Mouse (Mus musculus) heart, embryonic 10.5 days (tissue): ENCODE data around the gene Caskin1. TPM values are rescaled to one million over a fixed set of nuclear protein-coding genes. Genes with fewer than 3 reads are reported as not detected.

ENCODE experiments used
- DNase-seq: peaks from one replicate; pipeline ENCODE4 v3.0.0-alpha.2; 2017; ENCODE audit warnings: low spot score
- H3K27ac ChIP-seq: fragments of 300-500 bp; sonication (generic); 2 replicates; pipeline ENCODE4 v1.5.1; 2016; ENCODE audit warnings: mild to moderate bottlenecking
- H3K27me3 ChIP-seq: fragments of 300-500 bp; sonication (generic); 2 replicates; pipeline ENCODE4 v1.6.1; 2016; ENCODE audit warnings: mild to moderate bottlenecking; ENCODE audit not compliant: poor library complexity, insufficient read depth, severe bottlenecking
- H3K36me3 ChIP-seq: fragments of 300-500 bp; sonication (generic); 2 replicates; pipeline ENCODE4 v1.6.1; 2016; ENCODE audit warnings: mild to moderate bottlenecking, moderate library complexity
- H3K4me1 ChIP-seq: fragments of 300-500 bp; sonication (generic); 2 replicates; pipeline ENCODE4 v1.6.1; 2016; ENCODE audit warnings: mild to moderate bottlenecking
- H3K4me3 ChIP-seq: fragments of 300-500 bp; sonication (generic); 2 replicates; pipeline ENCODE4 v1.5.1; 2016; ENCODE audit warnings: mild to moderate bottlenecking, moderate library complexity
- H3K9me3 ChIP-seq: fragments of 300-500 bp; sonication (generic); 2 replicates; pipeline ENCODE4 v1.6.1; 2016; ENCODE audit warnings: mild to moderate bottlenecking, moderate library complexity
- WGBS: fragments of 180-500 bp; shearing (Covaris S2); methylation state at CpG from one replicate; pipeline ENCODE4 v1.1.7; 2016; 5-methylcytosine and 5-hydroxymethylcytosine counted together
- polyA plus RNA-seq: library from polyadenylated mRNA; unstranded; fragments of >200 nt; fragmentation: Nextera tagmentation; extraction: Ambion mirVana; gene quantifications from 2 replicates; pipeline ENCODE4 v1.2.1, GENCODE M21; 2016

Caskin1 gene
- polyA plus RNA-seq, 1 experiment from 2014 or later: 1.4 TPM

DNA sequence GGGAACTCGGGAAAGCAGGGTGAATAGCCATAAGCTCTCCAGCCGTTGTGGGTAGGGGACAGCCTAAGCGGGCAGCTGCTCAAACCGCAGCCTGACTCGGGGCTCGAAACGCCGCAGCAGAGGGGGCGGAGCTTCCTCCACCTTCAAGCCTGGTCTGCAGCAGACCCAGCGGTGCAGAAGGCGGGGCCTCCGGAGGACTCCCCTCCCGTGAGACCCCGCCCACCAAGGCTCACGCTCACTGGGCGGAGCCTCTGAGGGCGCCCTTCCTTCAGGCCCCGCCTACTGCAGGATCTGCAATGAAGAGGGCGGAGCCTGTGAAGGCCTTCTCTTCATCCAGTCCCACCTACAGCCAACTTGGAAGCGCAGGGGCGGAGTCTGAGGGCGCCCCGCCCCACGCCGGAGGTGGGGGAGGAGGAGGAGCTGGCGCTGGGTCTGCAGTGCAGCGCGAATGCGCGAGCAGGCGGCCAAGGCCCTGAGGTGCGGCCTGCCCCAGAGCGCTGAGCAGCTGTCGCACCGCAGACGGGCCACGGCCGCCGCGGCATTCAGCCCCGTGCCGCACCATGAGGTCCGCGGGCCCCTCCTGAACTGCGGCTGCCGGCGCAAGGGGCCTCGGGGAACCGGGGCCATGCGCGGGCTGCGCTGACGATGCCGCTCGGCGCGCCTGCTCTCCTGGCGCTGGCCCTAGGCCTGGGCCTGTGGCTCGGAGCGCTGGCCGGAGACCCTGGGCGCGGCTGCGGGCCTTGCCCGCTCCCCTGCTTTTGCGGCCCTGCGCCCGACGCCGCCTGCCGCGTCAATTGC, 61.4 kb downstream of the Caskin1 start, which contains the start of gene Pkd1:
Gene Pkd1, plus strand, starts transcription at position 217 of the 798 bp plus-strand sequence.
- H3K9me3 ChIP-seq: no peaks in the 10 kb centered on the region
- H3K27me3 ChIP-seq: peaks cover 20% of the 10 kb centered on the region
- peaks cover 4% of the 10 kb centered on the region for H3K36me3 ChIP-seq
- peak within 1 kb of the TSS; percentile 97 for H3K27ac ChIP-seq
- H3K4me3 ChIP-seq: peak within 1 kb of the TSS; percentile 86
- peaks cover 23% of the 10 kb centered on the region for H3K4me1 ChIP-seq
- WGBS: under 1% methylated on average over 72 of the region's 72 CpGs
- DNase-seq: peak; percentile 100

- Histone ChIP-seq H3K36me3 (peaks cover 4% of the 10 kb centered on the region), H3K9me3 (no peaks in the 10 kb centered on the region), H3K27ac (peak overlapping the region; percentile 97), H3K4me3 (peak overlapping the region; percentile 86), H3K4me1 (peaks cover 22% of the 10 kb centered on the region), H3K27me3 (peaks cover 17% of the 10 kb centered on the region; the same call in 1 of the 2 replicates)
- under 1% methylated on average over 44 of the region's 44 CpGs for WGBS
- peak; percentile 93 for DNase-seq
Observed at GRCm38 (mm10) chr17:24550416-24551049, 62.1 kb downstream of the Caskin1 start.

GRCm38 (mm10) chr17:24551050-24551444, 62.6 kb downstream of the Caskin1 start:
- Histone ChIP-seq H3K36me3 (peaks cover 4% of the 10 kb centered on the region), H3K4me3 (peak overlapping the region; percentile 86), H3K4me1 (peaks cover 22% of the 10 kb centered on the region), H3K9me3 (no peaks in the 10 kb centered on the region), H3K27me3 (peaks cover 17% of the 10 kb centered on the region; the same call in 1 of the 2 replicates), H3K27ac (peak overlapping the region; percentile 97)
- WGBS: 65% methylated on average over 3 of the region's 3 CpGs
- no peak for DNase-seq

DNA sequence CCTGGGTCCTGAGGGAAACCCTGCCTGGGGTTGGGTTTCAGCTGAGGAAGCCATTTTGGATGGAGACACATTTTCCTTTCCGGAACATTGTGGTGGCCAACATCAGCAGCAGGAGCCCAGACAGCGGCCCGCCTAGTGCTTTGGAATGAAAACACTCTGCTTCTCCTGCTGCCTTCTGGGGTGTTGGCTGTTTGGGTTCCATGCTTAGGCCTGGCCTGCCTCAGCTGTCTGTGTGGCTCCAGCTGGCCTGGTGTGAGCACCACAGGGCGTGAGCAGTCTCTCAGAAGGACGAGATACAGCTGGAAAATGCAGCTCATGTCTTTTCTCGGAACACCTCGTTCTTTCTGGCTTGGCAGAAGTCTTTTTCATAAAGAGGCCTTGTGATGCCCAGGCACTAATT, 68.7 kb downstream of the Caskin1 start:
- no peak overlapping the region for H3K27ac ChIP-seq
- no peaks in the 10 kb centered on the region; the same call in 1 of the 2 replicates for H3K36me3 ChIP-seq
- peaks cover 32% of the 10 kb centered on the region for H3K4me1 ChIP-seq
- H3K27me3 ChIP-seq: no peaks in the 10 kb centered on the region
- H3K9me3 ChIP-seq: no peaks in the 10 kb centered on the region
- no peak overlapping the region for H3K4me3 ChIP-seq
- no peak for DNase-seq
- WGBS: 81% methylated on average over 7 of the region's 7 CpGs

Other genes starting within 250 kb of the Caskin1 start
- 67.9 and 78.9 TPM in 2 replicates for gene Ccnf, start 237.1 kb upstream of the Caskin1 start, polyA plus RNA-seq
- gene Abca17, start 137.5 kb upstream of the Caskin1 start, polyA plus RNA-seq: not detected in 2 replicates
- gene Abca3, start 136.7 kb upstream of the Caskin1 start, polyA plus RNA-seq: 7.2 and 8.2 TPM in 2 replicates
- 311 and 345 TPM in 2 replicates for gene Rnps1, start 74.0 kb upstream of the Caskin1 start, polyA plus RNA-seq
- gene Eci1, start 62.0 kb upstream of the Caskin1 start, polyA plus RNA-seq: 146 and 187 TPM in 2 replicates
- gene Dnase1l2, start 45.5 kb upstream of the Caskin1 start, polyA plus RNA-seq: 1.6 and 2.3 TPM in 2 replicates
- gene E4f1, start 18.3 kb upstream of the Caskin1 start, polyA plus RNA-seq: 27.1 and 30.3 TPM in 2 replicates
- gene Pgp, start 18.2 kb upstream of the Caskin1 start, polyA plus RNA-seq: 86.3 and 91.2 TPM in 2 replicates
- 0.48 and 0.69 TPM in 2 replicates for gene Bricd5, start 14.7 kb upstream of the Caskin1 start, polyA plus RNA-seq
- 22.3 and 22.7 TPM in 2 replicates for gene Mlst8, start 9.5 kb upstream of the Caskin1 start, polyA plus RNA-seq
- 93.5 and 95.9 TPM in 2 replicates for gene Traf7, start 39.3 kb downstream of the Caskin1 start, polyA plus RNA-seq
- 1.3 and 2.3 TPM in 2 replicates for gene Rab26, start 45.6 kb downstream of the Caskin1 start, polyA plus RNA-seq
- 12.3 and 13.9 TPM in 2 replicates for gene Pkd1, start 61.2 kb downstream of the Caskin1 start, polyA plus RNA-seq
- 56.9 and 66.4 TPM in 2 replicates for gene Tsc2, start 144.0 kb downstream of the Caskin1 start, polyA plus RNA-seq
- gene Nthl1, start 144.1 kb downstream of the Caskin1 start, polyA plus RNA-seq: 15.0 and 19.8 TPM in 2 replicates
- gene Slc9a3r2, start 161.7 kb downstream of the Caskin1 start, polyA plus RNA-seq: 51.5 and 51.9 TPM in 2 replicates
- 0.28 TPM in 1 of 2 replicates, not detected in the other for gene Npw, start 169.9 kb downstream of the Caskin1 start, polyA plus RNA-seq
- 22.3 and 26.2 TPM in 2 replicates for gene Zfp598, start 181.1 kb downstream of the Caskin1 start, polyA plus RNA-seq
- 0.54 and 1.5 TPM in 2 replicates for gene Syngr3, start 201.4 kb downstream of the Caskin1 start, polyA plus RNA-seq
- gene Gfer, start 207.6 kb downstream of the Caskin1 start, polyA plus RNA-seq: 38.3 and 49.4 TPM in 2 replicates
- 0.78 and 0.79 TPM in 2 replicates for gene Noxo1, start 207.6 kb downstream of the Caskin1 start, polyA plus RNA-seq
- 79.1 and 100 TPM in 2 replicates for gene Tbl3, start 219.1 kb downstream of the Caskin1 start, polyA plus RNA-seq
- gene Rnf151, start 229.5 kb downstream of the Caskin1 start, polyA plus RNA-seq: 0.20 and 0.33 TPM in 2 replicates
- 1,171 and 1,258 TPM in 2 replicates for gene Rps2, start 229.5 kb downstream of the Caskin1 start, polyA plus RNA-seq
- gene Ndufb10, start 235.9 kb downstream of the Caskin1 start, polyA plus RNA-seq: 342 and 383 TPM in 2 replicates
- 0.39 and 1.3 TPM in 2 replicates for gene Rpl3l, start 239.2 kb downstream of the Caskin1 start, polyA plus RNA-seq
- gene Msrb1, start 248.0 kb downstream of the Caskin1 start, polyA plus RNA-seq: 17.8 and 19.7 TPM in 2 replicates